Mouse (Mus musculus): ENCODE measurements around the gene Noxa1. TPM values are rescaled to one million over a fixed set of nuclear protein-coding genes. Genes with fewer than 3 reads are reported as not detected.

Gene Noxa1
- 0.26 and 0.29 TPM in 2 replicates for polyA plus RNA-seq (2016; fragmentation: Nextera tagmentation; extraction: Ambion mirVana)

- DNase-seq (ENCODE audit: extremely low spot score, low spot score) = peak; percentile 35
- Histone ChIP-seq H3K36me3 (replicated peaks) (no peaks in the 10 kb centered on the region), H3K27me3 (ENCODE audit: poor library complexity, severe bottlenecking) (peaks cover 58% of the 10 kb centered on the region), H3K4me1 (peaks cover 31% of the 10 kb centered on the region), H3K9me3 (no peaks in the 10 kb centered on the region), H3K4me3 (peak within 1 kb of the TSS; percentile 35), H3K27ac (peak within 1 kb of the TSS; percentile 40)
- WGBS = 44% methylated on average over 28 of the region's 28 CpGs
Measured at GRCm38 (mm10) chr2:25095109-25095850, at the start of gene Noxa1. Gene Noxa1, minus strand, starts transcription at chr2:25095149.

DNA sequence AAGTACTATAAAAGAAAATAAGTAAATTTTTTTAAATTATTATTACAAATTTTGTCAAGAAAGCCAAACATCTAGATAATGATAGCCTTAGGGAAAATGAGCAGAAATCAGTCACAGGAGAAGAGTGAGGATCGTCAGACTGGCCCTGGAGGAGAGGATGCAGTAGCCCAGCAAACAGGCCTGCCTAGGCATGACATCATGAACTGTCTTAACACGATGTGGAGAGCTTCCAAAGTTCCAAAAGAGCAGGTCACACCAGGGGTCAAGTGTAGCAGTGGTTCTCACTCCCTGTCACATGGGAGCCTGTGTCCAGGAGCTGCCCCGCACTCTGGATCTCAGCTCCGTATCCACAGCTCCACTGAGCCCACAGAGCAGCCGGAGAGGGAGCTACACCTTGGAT lies 47.0 kb upstream of the Noxa1 start:
- Histone ChIP-seq H3K4me3 (no peak overlapping the region), H3K9me3 (peaks cover 4% of the 10 kb centered on the region; the same call in 1 of the 2 replicates), H3K27ac (no peak overlapping the region), H3K36me3 (replicated peaks) (no peaks in the 10 kb centered on the region; the same call in 1 of the 2 replicates), H3K4me1 (0 out of 2 replicates have a peak, but pooled peaks cover 10% of the 10 kb centered on the region), H3K27me3 (ENCODE audit: poor library complexity, severe bottlenecking) (no peaks in the 10 kb centered on the region)
- no peak for DNase-seq (ENCODE audit: extremely low spot score, low spot score)
- WGBS = 86% methylated on average over 5 of the region's 5 CpGs

GRCm38 (mm10) chr2:25141185-25141584 lies 46.2 kb upstream of the Noxa1 start:
- Histone ChIP-seq H3K4me1 (0 out of 2 replicates have a peak, but pooled peaks cover 10% of the 10 kb centered on the region), H3K4me3 (no peak overlapping the region), H3K36me3 (replicated peaks) (no peaks in the 10 kb centered on the region; the same call in 1 of the 2 replicates), H3K9me3 (peaks cover 4% of the 10 kb centered on the region; the same call in 1 of the 2 replicates), H3K27ac (no peak overlapping the region), H3K27me3 (ENCODE audit: poor library complexity, severe bottlenecking) (no peaks in the 10 kb centered on the region)
- 69% methylated on average over 4 of the region's 4 CpGs for WGBS
- DNase-seq (ENCODE audit: extremely low spot score, low spot score) = no peak

DNA sequence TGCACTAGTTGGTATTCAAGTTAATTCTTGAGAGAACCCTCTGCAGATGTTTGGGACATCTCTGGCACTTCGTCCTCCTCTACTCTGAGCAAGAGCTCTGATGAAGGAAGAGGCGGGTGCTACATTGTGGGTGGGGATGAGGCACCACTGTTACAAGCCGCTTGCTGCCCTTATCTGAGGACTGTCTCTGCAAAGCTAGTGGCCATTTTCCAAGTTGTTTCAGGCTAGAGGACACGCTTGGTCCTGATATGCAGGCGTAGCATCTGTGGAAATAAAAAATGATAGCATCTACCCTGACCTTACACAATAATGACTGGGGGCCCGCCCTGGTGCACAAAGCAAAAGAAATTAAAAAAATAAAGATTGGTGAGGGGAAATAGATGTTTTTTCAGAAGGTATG lies 42.9 kb upstream of the Noxa1 start:
- no peak for DNase-seq (ENCODE audit: extremely low spot score, low spot score)
- no peak overlapping the region for H3K4me3 ChIP-seq
- H3K27ac ChIP-seq = no peak overlapping the region
- WGBS = 84% methylated on average over 6 of the region's 6 CpGs
- peaks cover 4% of the 10 kb centered on the region; the same call in 1 of the 2 replicates for H3K9me3 ChIP-seq
- no peaks in the 10 kb centered on the region; the same call in 1 of the 2 replicates for H3K36me3 ChIP-seq (replicated peaks)
- H3K4me1 ChIP-seq = 0 out of 2 replicates have a peak, but pooled peaks cover 3% of the 10 kb centered on the region
- no peaks in the 10 kb centered on the region for H3K27me3 ChIP-seq (ENCODE audit: poor library complexity, severe bottlenecking)

GRCm38 (mm10) chr2:25131601-25132000 lies 36.7 kb upstream of the Noxa1 start:
- no peaks in the 10 kb centered on the region for H3K36me3 ChIP-seq (replicated peaks)
- H3K9me3 ChIP-seq = no peaks in the 10 kb centered on the region
- no peak overlapping the region for H3K4me3 ChIP-seq
- H3K27me3 ChIP-seq (ENCODE audit: poor library complexity, severe bottlenecking) = no peaks in the 10 kb centered on the region
- WGBS = 75% methylated on average over 9 of the region's 9 CpGs
- H3K27ac ChIP-seq = peak overlapping the region; percentile 49
- no peak for DNase-seq (ENCODE audit: extremely low spot score, low spot score)
- H3K4me1 ChIP-seq = peaks cover 45% of the 10 kb centered on the region

DNA sequence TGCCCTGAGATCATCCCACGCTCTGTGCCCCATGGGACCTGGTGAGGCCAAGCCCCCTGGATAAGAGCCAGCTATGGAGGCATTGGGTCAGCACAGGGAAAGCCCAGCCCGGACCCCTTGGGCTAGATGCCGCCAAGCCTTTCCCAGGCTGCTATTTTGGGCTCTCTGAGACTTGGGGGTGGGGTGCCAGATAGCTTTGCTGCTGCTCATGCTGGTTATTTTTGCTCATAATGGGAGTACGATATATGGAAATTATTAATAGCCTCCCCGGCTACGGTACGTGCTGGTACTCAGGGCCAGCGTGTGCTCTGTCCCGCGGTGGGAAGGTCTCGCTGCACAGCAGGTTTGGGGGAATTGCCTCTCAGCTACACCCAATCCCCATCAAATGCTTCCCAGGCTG lies 33.1 kb upstream of the Noxa1 start:
- no peaks in the 10 kb centered on the region for H3K9me3 ChIP-seq
- H3K4me1 ChIP-seq = peaks cover 77% of the 10 kb centered on the region
- 93% methylated on average over 11 of the region's 11 CpGs for WGBS
- H3K36me3 ChIP-seq (replicated peaks) = no peaks in the 10 kb centered on the region
- H3K27ac ChIP-seq = peak overlapping the region; percentile 95
- H3K4me3 ChIP-seq = no peak overlapping the region
- H3K27me3 ChIP-seq (ENCODE audit: poor library complexity, severe bottlenecking) = peaks cover 12% of the 10 kb centered on the region; the same call in 1 of the 2 replicates
- no peak for DNase-seq (ENCODE audit: extremely low spot score, low spot score)

- WGBS = 37% methylated on average over 5 of the region's 5 CpGs
- Histone ChIP-seq H3K9me3 (no peaks in the 10 kb centered on the region), H3K27me3 (ENCODE audit: poor library complexity, severe bottlenecking) (peaks cover 20% of the 10 kb centered on the region), H3K4me3 (0 out of 2 replicates have a peak overlapping the region, but pooled peaks have one; percentile 33), H3K27ac (peak overlapping the region; percentile 95), H3K4me1 (peaks cover 77% of the 10 kb centered on the region), H3K36me3 (replicated peaks) (no peaks in the 10 kb centered on the region)
- peak; percentile 61 for DNase-seq (ENCODE audit: extremely low spot score, low spot score)
Measured at GRCm38 (mm10) chr2:25127206-25127605, 32.3 kb upstream of the Noxa1 start.

GRCm38 (mm10) chr2:25126011-25127010 lies 31.4 kb upstream of the Noxa1 start:
- peaks cover 69% of the 10 kb centered on the region for H3K4me1 ChIP-seq
- WGBS = 7% methylated on average over 19 of the region's 19 CpGs

DNA sequence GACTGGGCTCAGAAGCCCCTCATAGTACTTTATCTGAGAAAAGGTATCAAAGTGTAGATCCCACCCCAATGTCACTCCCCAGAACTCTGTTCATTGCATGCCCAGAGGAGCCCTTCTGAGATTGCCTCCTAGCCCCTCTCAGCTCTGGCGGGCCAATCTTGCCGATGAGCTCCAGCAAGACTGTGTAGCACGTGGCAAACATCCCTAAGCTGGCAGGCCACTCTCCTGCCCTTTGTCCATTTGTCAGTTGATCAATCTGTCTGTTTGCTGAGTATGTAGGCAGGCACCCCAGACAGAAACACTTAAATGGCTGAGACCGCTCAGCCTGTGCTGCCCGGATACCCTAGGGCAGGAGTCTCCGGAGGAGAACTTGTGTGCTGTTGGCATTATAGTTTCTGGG lies 30.2 kb upstream of the Noxa1 start:
- H3K27ac ChIP-seq = peak overlapping the region; percentile 95
- H3K4me1 ChIP-seq = peaks cover 64% of the 10 kb centered on the region
- H3K9me3 ChIP-seq = no peaks in the 10 kb centered on the region
- H3K36me3 ChIP-seq (replicated peaks) = no peaks in the 10 kb centered on the region
- 81% methylated on average over 6 of the region's 6 CpGs for WGBS
- no peak overlapping the region for H3K4me3 ChIP-seq
- DNase-seq (ENCODE audit: extremely low spot score, low spot score) = no peak
- H3K27me3 ChIP-seq (ENCODE audit: poor library complexity, severe bottlenecking) = peaks cover 22% of the 10 kb centered on the region

More at GRCm38 (mm10) chr2:25126011-25127010, 31.4 kb upstream of the Noxa1 start:
- Histone ChIP-seq H3K4me3 (peak overlapping the region; percentile 33), H3K27ac (peak overlapping the region; percentile 95), H3K36me3 (replicated peaks) (no peaks in the 10 kb centered on the region), H3K27me3 (ENCODE audit: poor library complexity, severe bottlenecking) (peaks cover 22% of the 10 kb centered on the region), H3K9me3 (no peaks in the 10 kb centered on the region)
- DNase-seq (ENCODE audit: extremely low spot score, low spot score) = peak; percentile 92

DNA sequence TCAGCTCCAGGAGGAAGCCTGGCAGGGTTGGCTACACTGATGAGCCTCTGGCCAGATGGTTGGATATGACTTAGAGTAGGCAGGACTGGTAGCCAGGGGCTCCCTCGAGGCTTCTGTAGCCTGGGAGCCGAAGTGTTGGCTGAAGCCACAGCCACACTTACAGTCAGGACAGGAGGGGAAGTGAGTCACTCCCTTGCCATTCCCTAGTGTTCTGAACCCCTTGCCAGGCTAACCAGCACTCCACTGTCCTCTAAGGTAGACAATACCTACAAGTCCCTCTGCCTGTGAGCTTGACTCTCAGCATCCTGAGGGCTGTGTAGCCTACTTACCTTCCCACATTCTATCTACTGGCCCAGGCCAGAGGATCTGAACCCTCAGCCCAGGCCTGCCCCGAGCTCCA lies 29.5 kb upstream of the Noxa1 start:
- WGBS = 70% methylated on average over 3 of the region's 3 CpGs
- DNase-seq (ENCODE audit: extremely low spot score, low spot score) = no peak
- H3K9me3 ChIP-seq = no peaks in the 10 kb centered on the region
- peaks cover 22% of the 10 kb centered on the region for H3K27me3 ChIP-seq (ENCODE audit: poor library complexity, severe bottlenecking)
- H3K27ac ChIP-seq = peak overlapping the region; percentile 95
- H3K36me3 ChIP-seq (replicated peaks) = no peaks in the 10 kb centered on the region
- peaks cover 60% of the 10 kb centered on the region for H3K4me1 ChIP-seq
- H3K4me3 ChIP-seq = no peak overlapping the region

DNA sequence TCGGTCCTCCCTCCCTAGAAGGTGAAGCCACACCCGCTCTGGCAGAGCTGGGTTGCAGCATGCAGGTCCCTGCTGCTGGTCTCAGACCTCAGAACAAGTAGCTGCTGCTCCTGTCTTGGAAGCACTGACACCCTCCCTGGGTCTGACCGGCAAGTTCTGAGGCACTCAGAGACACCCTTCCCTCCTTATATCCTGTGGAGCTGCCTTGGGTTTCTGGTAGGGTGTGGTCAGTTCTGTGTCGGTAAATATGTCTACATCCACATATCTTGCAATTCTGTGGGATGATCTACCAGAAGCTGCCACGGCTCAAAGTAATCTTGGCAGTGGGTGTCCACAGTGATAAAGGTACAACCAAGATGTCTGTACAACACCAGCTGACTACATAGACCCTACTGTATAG lies 28.6 kb upstream of the Noxa1 start:
- Histone ChIP-seq H3K27me3 (ENCODE audit: poor library complexity, severe bottlenecking) (peaks cover 22% of the 10 kb centered on the region), H3K9me3 (no peaks in the 10 kb centered on the region), H3K27ac (peak overlapping the region; percentile 95), H3K4me1 (peaks cover 51% of the 10 kb centered on the region), H3K36me3 (replicated peaks) (no peaks in the 10 kb centered on the region), H3K4me3 (no peak overlapping the region)
- DNase-seq (ENCODE audit: extremely low spot score, low spot score) = no peak
- WGBS = 90% methylated on average over 5 of the region's 5 CpGs

- H3K36me3 ChIP-seq (replicated peaks) = no peaks in the 10 kb centered on the region
- DNase-seq (ENCODE audit: extremely low spot score, low spot score) = no peak
- no peak overlapping the region for H3K4me3 ChIP-seq
- H3K9me3 ChIP-seq = no peaks in the 10 kb centered on the region
- peaks cover 22% of the 10 kb centered on the region for H3K27me3 ChIP-seq (ENCODE audit: poor library complexity, severe bottlenecking)
- WGBS = 84% methylated on average over 2 of the region's 2 CpGs
- peaks cover 42% of the 10 kb centered on the region for H3K4me1 ChIP-seq
- peak overlapping the region; percentile 95; the same call in 1 of the 2 replicates for H3K27ac ChIP-seq
Measured at GRCm38 (mm10) chr2:25122666-25123065, 27.7 kb upstream of the Noxa1 start.

Measured in forebrain, embryonic 10.5 days (tissue).